Mouse (Mus musculus) CH12.LX (cell line): ENCODE results near the gene Zfp74. TPM values are rescaled to one million over a fixed set of nuclear protein-coding genes. Genes with fewer than 3 reads are reported as not detected.
"Not testable (repeated sequence)": the region's sequence is repeated elsewhere in the genome, so short reads cannot be mapped to it uniquely, and the experiment has no call there.

Experiments used
- DNase-seq: peaks from one replicate; pipeline ENCODE4 v3.0.0-alpha.2; 2013; ENCODE audit errors: extremely low read depth
- H3K27ac ChIP-seq: 2 replicates; pipeline ENCODE4 v1.5.1; 2012; ENCODE audit warnings: low read depth, mild to moderate bottlenecking, control low read depth, moderate library complexity; ENCODE audit not compliant: insufficient read depth
- H3K27me3 ChIP-seq: replicated peaks from 2 replicates; pipeline ENCODE3; 2012; ENCODE audit warnings: inconsistent platforms
- H3K36me3 ChIP-seq, 2 experiments: replicated peaks in 1 of 2; 2 replicates each; pipeline versions ENCODE3 to v1.6.1; 2012; ENCODE audit warnings: inconsistent platforms in 1 of 2, low read length in 1 of 2, mild to moderate bottlenecking in 1 of 2, mixed read lengths in 1 of 2, moderate library complexity in 1 of 2; ENCODE audit not compliant: control insufficient read depth in 1 of 2, insufficient read depth in 1 of 2
- H3K4me1 ChIP-seq, 2 experiments: 2 replicates each; pipeline ENCODE4 v1.6.1; 2012; ENCODE audit warnings: inconsistent platforms in 1 of 2, moderate library complexity in 1 of 2; ENCODE audit not compliant: insufficient read depth in 2 of 2, control insufficient read depth in 1 of 2
- H3K4me2 ChIP-seq: 2 replicates; pipeline ENCODE4 v1.6.1; 2012; ENCODE audit warnings: low read depth, mild to moderate bottlenecking, control low read depth; ENCODE audit not compliant: poor library complexity, insufficient read depth, severe bottlenecking
- H3K4me3 ChIP-seq, 3 experiments: fragments of 150-350 bp in 1 of 3; sonication (generic) in 1 of 3; replicated peaks in 1 of 3; 2 replicates each; pipeline versions ENCODE3 to v1.5.1; 2011 to 2012; ENCODE audit warnings: low read depth in 2 of 3, low read length in 2 of 3, mild to moderate bottlenecking in 2 of 3, moderate library complexity in 2 of 3, control low read depth in 1 of 3, improper control_type of control experiment in 1 of 3, inconsistent platforms in 1 of 3, mixed read lengths in 1 of 3; ENCODE audit not compliant: poor library complexity in 1 of 3
- H3K79me2 ChIP-seq: replicated peaks from 2 replicates; pipeline ENCODE4 v1.6.1; 2012; ENCODE audit warnings: mild to moderate bottlenecking, moderate library complexity; ENCODE audit not compliant: control insufficient read depth, poor library complexity, insufficient read depth, severe bottlenecking; ENCODE audit errors: extremely low read depth
- H3K9ac ChIP-seq: 2 replicates; pipeline ENCODE4 v1.6.1; 2012; ENCODE audit warnings: low read depth, mild to moderate bottlenecking, control low read depth, moderate library complexity; ENCODE audit not compliant: insufficient read depth
- H3K9me3 ChIP-seq: replicated peaks from 2 replicates; pipeline ENCODE3; 2012; ENCODE audit warnings: low read length, inconsistent platforms, mixed read lengths
- BHLHE40 ChIP-seq: IDR thresholded peaks from 2 replicates; pipeline ENCODE4 v1.6.1; 2011; ENCODE audit warnings: mild to moderate bottlenecking, low read depth, low read length, improper control_type of control experiment
- EP300 ChIP-seq: IDR thresholded peaks from 2 replicates; pipeline ENCODE4 v1.6.1; 2011; ENCODE audit warnings: low read length, improper control_type of control experiment
- IRF4 ChIP-seq: IDR thresholded peaks from 2 replicates; pipeline ENCODE4 v1.6.1; 2014; ENCODE audit warnings: low read depth, mild to moderate bottlenecking, inconsistent platforms, low read length, improper control_type of control experiment
- MAZ ChIP-seq: IDR thresholded peaks from 2 replicates; pipeline ENCODE4 v1.6.1; 2012; ENCODE audit warnings: low read depth, mild to moderate bottlenecking, inconsistent platforms, low read length, improper control_type of control experiment, moderate library complexity
- MYC ChIP-seq: IDR thresholded peaks from 2 replicates; pipeline ENCODE4 v1.6.1; 2011; ENCODE audit warnings: low read depth, mild to moderate bottlenecking, improper control_type of control experiment, low read length
- NRF1 ChIP-seq: IDR thresholded peaks from 2 replicates; pipeline ENCODE4 v1.6.1; 2014; ENCODE audit warnings: low read depth, mild to moderate bottlenecking, inconsistent platforms, low read length, improper control_type of control experiment, moderate library complexity
- PAX5 ChIP-seq: IDR thresholded peaks from 2 replicates; pipeline ENCODE4 v1.6.1; 2012; ENCODE audit warnings: low read length, inconsistent platforms, mixed read lengths
- ZC3H11A ChIP-seq: IDR thresholded peaks from 2 replicates; pipeline ENCODE4 v1.6.1; 2012; ENCODE audit warnings: low read depth, mild to moderate bottlenecking, inconsistent platforms, low read length, improper control_type of control experiment
- ZKSCAN1 ChIP-seq: IDR thresholded peaks from 2 replicates; pipeline ENCODE4 v1.6.1; 2012; ENCODE audit warnings: low read depth, inconsistent platforms, low read length, improper control_type of control experiment, borderline replicate concordance
- dilution Hi-C: fragments of 300-500 bp; cut with MboI; formaldehyde crosslinking; loops from 2 replicates; pipeline ENCODE4 v1.14.3; 2020; ENCODE audit warnings: low sequenced_read_pairs; ENCODE audit not compliant: extremely low pct_unique_long_range_greater_than_20kb, extremely low pct_ligation_motif_present
- in situ Hi-C: fragments of 300-500 bp; cut with MboI; formaldehyde crosslinking; loops from 3 replicates; pipeline ENCODE4 v1.14.3; 2019; ENCODE audit warnings: low sequenced_read_pairs, low pct_ligation_motif_present, low pct_unique_long_range_greater_than_20kb, mixed read lengths
- polyA plus RNA-seq: library from polyadenylated mRNA; unstranded; fragments of >175 nt; gene quantifications from 2 replicates; pipeline ENCODE4 v1.2.1, GENCODE M21; 2012; ENCODE audit warnings: low read depth; ENCODE audit not compliant: insufficient read length
- total RNA-seq, 2 experiments: library from RNA; depleted of rRNA; stranded (reverse); fragments of 300-350 nt in 1 of 2; fragments of >200 nt in 1 of 2; gene quantifications; 2 replicates each; pipeline ENCODE4 v1.2.3; 2012 to 2014

Gene Zfp74
- total and polyA plus RNA-seq, 3 experiments, result 3.8 to 6.7 (median 4.7) TPM

DNA sequence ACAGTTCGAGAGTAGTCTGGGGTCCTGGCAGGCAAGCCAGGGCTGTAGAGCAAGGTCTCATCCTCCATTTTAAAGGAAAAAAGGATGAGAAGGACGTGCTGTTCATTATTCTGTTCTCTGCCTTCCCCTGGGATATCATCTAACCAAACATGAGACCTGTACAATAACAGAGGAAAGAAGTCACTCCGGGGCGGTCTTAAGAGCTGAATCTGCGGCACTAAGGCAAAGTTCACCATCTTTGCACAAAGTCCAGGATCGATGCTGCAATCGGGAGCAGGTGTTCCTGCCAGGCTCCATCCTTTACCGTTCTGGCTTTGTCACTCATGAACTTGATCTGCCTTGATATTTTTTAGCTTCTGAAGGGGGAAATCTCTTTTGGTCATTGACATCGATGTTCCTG, 16.8 kb upstream of the Zfp74 start:
- H3K27ac ChIP-seq, result no peak overlapping the region
- no peak overlapping the region for H3K4me2 ChIP-seq
- no peaks in the 10 kb centered on the region for H3K36me3 ChIP-seq
- in situ Hi-C loops (no loop called here), dilution Hi-C loops (no loop called here)
- H3K9me3 ChIP-seq, result peaks cover 2% of the 10 kb centered on the region
- no peak for TF ChIP-seq PAX5
- no peak for TF ChIP-seq MAZ
- no peak for TF ChIP-seq IRF4
- H3K4me3 ChIP-seq, result no peak overlapping the region
- no peaks in the 10 kb centered on the region for H3K79me2 ChIP-seq
- no peak for DNase-seq
- H3K9ac ChIP-seq, result no peak overlapping the region
- no peaks in the 10 kb centered on the region for H3K27me3 ChIP-seq
- H3K4me1 ChIP-seq, result no peaks in the 10 kb centered on the region

GRCm38 (mm10) chr7:29965115-29965810, 11.4 kb upstream of the Zfp74 start:
- H3K9me3 ChIP-seq, H3K27me3 ChIP-seq, H3K4me2 ChIP-seq, H3K9ac ChIP-seq, H3K79me2 ChIP-seq, H3K36me3 ChIP-seq, DNase-seq, dilution Hi-C loops, H3K4me1 ChIP-seq, in situ Hi-C loops, H3K27ac ChIP-seq, H3K4me3 ChIP-seq: not testable (repeated sequence)

DNA sequence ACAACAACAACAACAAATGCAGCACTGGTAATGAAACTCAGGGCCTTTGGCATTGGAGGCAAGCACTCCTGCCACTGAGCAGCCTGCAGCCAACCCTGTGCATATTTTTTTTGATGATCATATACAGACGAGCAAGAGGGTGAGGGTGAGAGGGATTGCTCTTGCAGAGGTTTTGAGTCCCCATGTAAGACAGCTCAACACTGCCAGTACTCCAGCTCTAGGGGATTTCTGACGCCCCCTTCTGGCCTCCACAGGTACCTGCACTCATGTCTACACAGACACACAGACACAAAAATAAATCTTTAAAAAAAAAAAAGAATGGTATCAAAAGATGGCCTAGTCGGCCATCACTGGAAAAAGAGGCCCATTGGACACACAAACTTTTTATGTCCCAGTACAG, 5.1 kb upstream of the Zfp74 start:
- H3K9ac ChIP-seq, result no peak overlapping the region
- dilution Hi-C loops, result no loop called here
- H3K4me2 ChIP-seq, result no peak overlapping the region
- H3K27ac ChIP-seq, result no peak overlapping the region
- peaks cover 5% of the 10 kb centered on the region for H3K9me3 ChIP-seq
- no peaks in the 10 kb centered on the region for H3K36me3 ChIP-seq
- no peaks in the 10 kb centered on the region for H3K79me2 ChIP-seq
- H3K4me1 ChIP-seq, result peaks cover 0 to 3% of the 10 kb centered on the region in 2 experiments; a peak in 1 of 4 replicates
- H3K4me3 ChIP-seq, result no peak overlapping the region
- in situ Hi-C loops, result no loop called here
- DNase-seq, result no peak
- no peaks in the 10 kb centered on the region for H3K27me3 ChIP-seq
- no peak for TF ChIP-seq BHLHE40
- TF ChIP-seq ZC3H11A, result no peak
- TF ChIP-seq MYC, result no peak
- no peak for TF ChIP-seq ZKSCAN1
- TF ChIP-seq NRF1, result no peak
- no peak for TF ChIP-seq EP300
